Mouse (Mus musculus) left cerebral cortex, postnatal 10 days (tissue): ENCODE measurements at regions not wholly inside any gene's neighbourhood (a gene's known extent, or its start where the extent isn't known, plus 50 kb on each side); places are given as distances from the start of the nearest gene placed in this dataset.

Source experiments
- DNase-seq, 2 experiments: peaks; one replicate each; pipeline ENCODE4 v3.0.0; 2021 to 2022; ENCODE audit warnings: low spot score in 2 of 2, mixed read lengths in 1 of 2; ENCODE audit errors: extremely low spot score in 1 of 2
- intact Hi-C: fragments of 180-260 bp; cut with DNase I; formaldehyde crosslinking; loops from one replicate; pipeline ENCODE4 v1.15.1; 2025

GRCm38 (mm10) chr8:91990048-91990447 is 188.2 kb upstream of the Irx3 start:
- intact Hi-C loops: no loop called here
- no peak for DNase-seq

- intact Hi-C loops: no loop called here
- no peak for DNase-seq
Measured at GRCm38 (mm10) chr8:91988866-91989633, 187.2 kb upstream of the Irx3 start.

DNA sequence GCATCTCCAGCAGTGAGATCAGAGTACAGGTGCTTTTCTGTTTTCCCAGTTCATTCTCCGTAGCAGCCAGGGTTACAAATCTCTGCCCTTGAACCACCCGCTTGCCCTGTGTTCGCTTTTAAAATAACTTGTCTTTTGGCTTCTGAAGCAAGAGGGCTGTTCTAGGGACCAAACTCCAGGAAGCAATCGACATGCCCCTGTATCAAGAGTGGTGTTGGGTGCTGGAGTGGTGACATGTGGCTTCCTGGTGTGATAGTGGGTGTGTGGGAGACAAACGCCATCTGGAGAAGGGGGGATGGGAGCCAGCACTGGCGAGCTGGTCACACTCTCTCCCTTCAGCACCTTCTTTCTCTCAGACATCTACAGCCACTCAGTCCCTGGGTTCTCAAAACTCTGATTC is 186.0 kb upstream of the Irx3 start:
- intact Hi-C loops: no loop called here
- DNase-seq: no peak

- intact Hi-C loops: no loop called here
- no peak for DNase-seq
Measured at GRCm38 (mm10) chr8:91983171-91983570, 181.3 kb upstream of the Irx3 start.

DNA sequence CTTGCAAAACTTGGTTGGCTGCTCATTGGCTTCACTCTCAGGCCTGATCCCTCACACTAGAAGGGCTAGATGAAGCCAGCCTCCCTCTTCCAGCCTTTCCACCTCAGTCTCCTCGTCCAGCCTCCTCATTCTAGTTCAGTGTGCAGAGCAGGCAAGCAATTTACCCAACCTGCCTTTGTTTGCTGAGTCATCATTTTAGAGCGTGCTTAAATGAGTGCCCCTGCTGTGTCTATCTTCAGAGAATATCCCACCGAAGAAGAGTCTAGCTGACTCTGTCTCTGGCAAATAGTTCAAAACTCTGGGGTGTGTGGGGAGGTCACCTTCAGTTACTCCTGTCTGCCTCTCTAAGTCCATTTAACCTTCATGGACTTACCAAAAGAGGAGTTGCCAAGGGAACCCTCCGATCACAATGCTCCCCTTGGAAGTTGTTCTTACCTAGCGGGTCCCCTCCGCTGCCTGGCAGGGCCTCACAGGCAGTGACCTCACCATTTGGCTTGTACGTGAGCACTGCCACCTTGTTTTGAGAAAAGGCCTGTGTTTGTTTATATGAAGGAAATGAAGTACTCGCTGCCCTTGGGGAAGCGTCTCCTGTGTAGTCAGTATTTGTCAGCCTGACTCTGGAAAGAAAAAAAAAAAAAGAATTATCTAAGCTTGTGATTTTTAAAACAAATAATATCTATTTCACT is 175.2 kb upstream of the Irx3 start:
- DNase-seq: peak in 1 of 2 experiments; percentile 40
- intact Hi-C loops: no loop called here

DNA sequence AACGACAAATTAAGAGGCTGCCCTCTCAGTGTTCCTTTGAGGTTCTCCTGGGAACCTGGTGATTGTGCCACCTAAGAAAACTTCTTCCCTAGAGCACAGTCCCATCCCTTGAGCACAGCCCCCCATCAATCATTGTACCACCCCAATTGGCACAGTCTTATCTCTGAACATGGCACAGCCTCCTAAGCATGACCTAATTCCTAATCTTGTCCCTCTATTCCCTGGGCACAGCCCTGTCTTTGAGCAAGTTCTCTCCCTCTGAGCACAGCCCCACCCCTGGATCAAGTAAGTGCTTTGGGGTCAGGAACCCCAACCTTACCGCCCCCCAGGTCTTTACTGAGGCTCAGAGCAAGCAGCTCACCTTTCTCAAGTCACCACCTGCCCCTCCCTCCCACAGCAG is 173.6 kb upstream of the Irx3 start:
- no peak for DNase-seq
- intact Hi-C loops: no loop called here

GRCm38 (mm10) chr8:91974636-91975035 is 172.8 kb upstream of the Irx3 start:
- intact Hi-C loops: no loop called here
- DNase-seq: no peak

GRCm38 (mm10) chr8:91973951-91974439 is 172.1 kb upstream of the Irx3 start:
- intact Hi-C loops: no loop called here
- DNase-seq: no peak

- DNase-seq: peak; percentile 17 to 40
- intact Hi-C loops: no loop called here
Measured at GRCm38 (mm10) chr8:91967407-91967806, 165.5 kb upstream of the Irx3 start.

DNA sequence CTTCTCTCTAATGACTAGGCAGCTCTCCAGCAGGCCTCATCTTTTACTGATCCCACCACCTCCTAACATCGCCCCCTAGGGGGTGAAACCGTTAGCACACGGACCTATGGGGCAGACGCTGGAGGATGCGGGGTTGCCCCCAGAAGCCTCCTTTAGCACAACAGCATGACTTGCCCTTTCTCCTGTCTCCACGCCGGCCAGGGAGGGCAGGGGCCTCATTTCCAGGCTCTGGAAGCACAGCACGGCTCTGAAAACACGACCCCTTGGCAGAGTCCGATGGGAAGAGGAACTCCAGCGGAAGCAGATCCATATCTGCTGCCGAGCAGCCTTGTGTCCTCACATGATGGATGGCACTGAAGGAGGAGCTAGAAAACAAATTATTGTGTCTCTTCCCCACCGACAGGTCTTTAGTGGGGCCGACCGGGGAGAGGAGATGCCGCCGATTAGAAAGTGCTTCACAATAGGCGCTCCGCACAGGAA is 165.1 kb upstream of the Irx3 start:
- intact Hi-C loops: no loop called here
- DNase-seq: no peak

- DNase-seq: no peak
- intact Hi-C loops: no loop called here
Measured at GRCm38 (mm10) chr8:91961696-91962095, 159.8 kb upstream of the Irx3 start.

DNA sequence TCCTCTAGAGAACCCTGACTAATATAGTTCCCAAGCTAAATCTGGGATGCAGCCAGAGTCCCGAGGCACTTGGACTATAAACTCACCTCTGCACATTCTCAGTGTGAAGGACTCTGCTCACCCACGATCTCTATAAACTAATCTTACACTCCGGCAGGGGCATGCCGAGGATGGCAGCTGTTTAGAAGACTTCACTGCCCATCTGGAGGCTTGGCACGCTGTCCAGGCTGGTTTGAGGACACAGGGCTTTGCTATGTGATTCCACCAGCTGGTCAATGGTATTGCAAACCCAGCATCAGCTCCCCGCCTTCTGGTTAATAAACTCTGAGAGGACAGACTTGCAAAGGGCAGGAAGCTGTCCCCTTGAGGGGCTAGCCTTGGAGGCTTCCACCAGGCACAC is 153.3 kb upstream of the Irx3 start:
- intact Hi-C loops: no loop called here
- DNase-seq: peak in 1 of 2 experiments; percentile 30

GRCm38 (mm10) chr8:91952981-91953380 is 151.1 kb upstream of the Irx3 start:
- no peak for DNase-seq
- intact Hi-C loops: no loop called here

DNA sequence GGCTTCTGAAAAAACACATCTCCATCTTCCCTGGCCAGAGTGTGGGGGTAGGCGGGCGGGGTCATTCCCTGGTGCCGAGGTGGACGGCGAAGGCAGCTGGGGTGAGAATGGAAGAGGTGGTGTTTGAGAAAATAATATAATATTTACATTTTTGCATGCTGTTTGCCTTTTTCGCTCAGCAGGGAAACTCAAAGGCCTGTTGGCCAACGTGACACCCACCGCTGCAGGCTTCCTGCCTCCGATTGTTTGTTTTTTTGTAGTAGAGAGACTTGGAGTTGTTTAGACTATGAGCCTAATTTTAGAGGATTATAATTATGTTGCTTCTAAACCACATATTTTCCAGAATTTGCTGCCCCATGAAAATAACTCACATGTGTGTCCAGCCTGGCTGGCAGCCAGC is 147.2 kb upstream of the Irx3 start:
- intact Hi-C loops: no loop called here
- DNase-seq: peak in 1 of 2 experiments; percentile 52

GRCm38 (mm10) chr8:91948173-91948940 is 146.5 kb upstream of the Irx3 start:
- DNase-seq: no peak
- intact Hi-C loops: no loop called here

DNA sequence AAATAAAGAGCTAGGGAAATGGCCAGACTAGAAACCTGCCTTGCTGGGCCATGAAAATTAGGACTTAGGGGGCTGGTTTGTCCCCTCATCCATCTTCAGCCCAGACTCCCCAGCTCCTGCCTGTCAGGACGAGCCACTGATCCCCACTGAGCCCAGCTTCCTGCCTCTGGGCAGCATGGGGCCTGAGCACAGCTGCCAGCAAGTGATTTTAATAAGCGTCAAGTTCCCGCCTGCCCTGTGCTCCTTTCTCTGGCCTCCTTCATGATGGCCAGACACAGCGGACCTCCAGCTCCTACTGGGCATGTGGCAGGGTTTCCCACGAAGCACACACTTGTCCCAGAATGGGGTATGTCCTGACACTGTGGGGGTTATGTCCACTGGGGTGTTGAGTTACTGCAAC is 139.1 kb upstream of the Irx3 start:
- no peak for DNase-seq
- intact Hi-C loops: no loop called here

- no peak for DNase-seq
- intact Hi-C loops: no loop called here
Measured at GRCm38 (mm10) chr8:91937227-91937626, 135.4 kb upstream of the Irx3 start.

DNA sequence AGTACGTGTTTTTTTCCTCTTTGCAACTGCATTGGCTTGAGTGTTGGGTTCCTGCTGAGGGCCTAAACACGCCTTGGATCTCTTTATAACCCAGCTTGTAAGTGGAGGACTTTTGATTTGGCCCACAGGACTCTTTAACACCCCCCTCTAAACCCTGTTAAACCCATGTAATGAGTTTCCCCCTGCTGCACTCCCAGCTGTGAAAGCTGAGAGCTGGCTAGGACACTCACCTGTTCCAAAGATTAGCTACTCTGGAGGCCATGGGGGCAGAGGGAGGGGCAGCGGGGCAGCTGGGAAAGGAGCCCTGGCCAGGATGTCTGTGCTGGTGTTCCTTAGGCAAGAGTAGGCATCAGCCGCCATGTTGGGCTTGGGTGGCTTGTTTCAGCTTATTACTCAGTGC is 128.7 kb upstream of the Irx3 start:
- DNase-seq: no peak
- intact Hi-C loops: no loop called here

- no peak for DNase-seq
- intact Hi-C loops: no loop called here
Measured at GRCm38 (mm10) chr8:91925968-91926524, 124.2 kb upstream of the Irx3 start.
